Mouse (Mus musculus) embryonic facial prominence, embryonic 13.5 days (tissue): ENCODE results near the gene Rmdn2. TPM values are rescaled to one million over a fixed set of nuclear protein-coding genes. Genes with fewer than 3 reads are reported as not detected.

Experiments
- ATAC-seq: fragments of 200-750 bp; cut with Nextera tagmentation; 2 replicates; pipeline ENCODE4 v1.8.0; 2017; ENCODE audit warnings: low read depth; ENCODE audit not compliant: insufficient number of reproducible peaks, insufficient read depth, low FRiP score, low TSS enrichment
- H3K27ac ChIP-seq: fragments of 300-500 bp; sonication (generic); 2 replicates; pipeline ENCODE4 v1.5.1; 2015; ENCODE audit warnings: moderate library complexity, mild to moderate bottlenecking, inconsistent platforms
- H3K27me3 ChIP-seq: fragments of 300-500 bp; sonication (generic); 2 replicates; pipeline ENCODE4 v1.6.1; 2015; ENCODE audit warnings: mild to moderate bottlenecking, inconsistent platforms
- H3K36me3 ChIP-seq: fragments of 300-500 bp; sonication (generic); 2 replicates; pipeline ENCODE4 v1.6.1; 2015; ENCODE audit warnings: mild to moderate bottlenecking, inconsistent platforms
- H3K4me1 ChIP-seq: fragments of 300-500 bp; sonication (generic); 2 replicates; pipeline ENCODE4 v1.6.1; 2015; ENCODE audit warnings: inconsistent platforms
- H3K4me2 ChIP-seq: fragments of 300-500 bp; sonication (generic); 2 replicates; pipeline ENCODE4 v1.6.1; 2015; ENCODE audit warnings: moderate library complexity, mild to moderate bottlenecking, inconsistent platforms
- H3K4me3 ChIP-seq: fragments of 300-500 bp; sonication (generic); 2 replicates; pipeline ENCODE4 v1.5.1; 2015; ENCODE audit warnings: mild to moderate bottlenecking, inconsistent platforms
- H3K9ac ChIP-seq: fragments of 300-500 bp; sonication (generic); 2 replicates; pipeline ENCODE4 v1.6.1; 2015; ENCODE audit warnings: mild to moderate bottlenecking, inconsistent platforms
- H3K9me3 ChIP-seq: fragments of 300-500 bp; sonication (generic); 2 replicates; pipeline ENCODE4 v1.6.1; 2016; ENCODE audit warnings: inconsistent platforms
- WGBS: fragments of 180-500 bp; shearing (Covaris S2); methylation state at CpG from one replicate; pipeline ENCODE4 v1.1.7; 2015; ENCODE audit warnings: mixed read lengths; 5-methylcytosine and 5-hydroxymethylcytosine counted together
- polyA plus RNA-seq: library from polyadenylated mRNA; unstranded; fragments of >200 nt; fragmentation: Nextera tagmentation; extraction: Ambion mirVana; gene quantifications from 2 replicates; pipeline ENCODE4 v1.2.1, GENCODE M21; 2015

Rmdn2 gene
- polyA plus RNA-seq, 1 experiment from 2014 or later, result 10.6 TPM

- H3K4me3 ChIP-seq, result no peak overlapping the region
- H3K27ac ChIP-seq, result no peak overlapping the region
- H3K4me2 ChIP-seq, result no peak overlapping the region
- no peaks in the 10 kb centered on the region for H3K36me3 ChIP-seq
- no peak overlapping the region for H3K9ac ChIP-seq
- no peaks in the 10 kb centered on the region for H3K27me3 ChIP-seq
- 81% methylated on average over 9 of the region's 9 CpGs for WGBS
- H3K4me1 ChIP-seq, result no peaks in the 10 kb centered on the region
- no peak for ATAC-seq
- no peaks in the 10 kb centered on the region for H3K9me3 ChIP-seq
Measured at GRCm38 (mm10) chr17:79661848-79662247, 50.2 kb downstream of the Rmdn2 start.

GRCm38 (mm10) chr17:79663393-79664105, 51.9 kb downstream of the Rmdn2 start:
- no peak for ATAC-seq
- H3K27me3 ChIP-seq, result no peaks in the 10 kb centered on the region
- H3K4me2 ChIP-seq, result no peak overlapping the region
- no peak overlapping the region for H3K27ac ChIP-seq
- no peaks in the 10 kb centered on the region for H3K9me3 ChIP-seq
- no peaks in the 10 kb centered on the region for H3K4me1 ChIP-seq
- no peak overlapping the region for H3K9ac ChIP-seq
- H3K4me3 ChIP-seq, result no peak overlapping the region
- no peaks in the 10 kb centered on the region for H3K36me3 ChIP-seq
- 13% methylated on average over 3 of the region's 3 CpGs for WGBS

GRCm38 (mm10) chr17:79664106-79664417, 52.4 kb downstream of the Rmdn2 start:
- H3K4me3 ChIP-seq, result no peak overlapping the region
- no peak overlapping the region for H3K4me2 ChIP-seq
- no peaks in the 10 kb centered on the region for H3K4me1 ChIP-seq
- no peak overlapping the region for H3K27ac ChIP-seq
- no peak overlapping the region for H3K9ac ChIP-seq
- H3K36me3 ChIP-seq, result no peaks in the 10 kb centered on the region
- no peak for ATAC-seq
- H3K27me3 ChIP-seq, result no peaks in the 10 kb centered on the region
- no peaks in the 10 kb centered on the region for H3K9me3 ChIP-seq
- WGBS, result 86% methylated on average over 2 of the region's 2 CpGs

GRCm38 (mm10) chr17:79670837-79671236, 59.2 kb downstream of the Rmdn2 start:
- no peak for ATAC-seq
- Histone ChIP-seq H3K4me2 (no peak overlapping the region), H3K27ac (no peak overlapping the region), H3K9me3 (no peaks in the 10 kb centered on the region), H3K4me1 (no peaks in the 10 kb centered on the region), H3K4me3 (no peak overlapping the region), H3K36me3 (no peaks in the 10 kb centered on the region), H3K9ac (no peak overlapping the region), H3K27me3 (no peaks in the 10 kb centered on the region)
- WGBS, result 49% methylated on average over 2 of the region's 2 CpGs

GRCm38 (mm10) chr17:79695106-79695505, 83.4 kb downstream of the Rmdn2 start:
- ATAC-seq, result no peak
- Histone ChIP-seq H3K36me3 (no peaks in the 10 kb centered on the region), H3K9ac (no peak overlapping the region), H3K9me3 (no peaks in the 10 kb centered on the region), H3K27ac (no peak overlapping the region), H3K4me3 (no peak overlapping the region), H3K4me1 (no peaks in the 10 kb centered on the region), H3K27me3 (no peaks in the 10 kb centered on the region), H3K4me2 (no peak overlapping the region)
- WGBS, result 81% methylated on average over 4 of the region's 4 CpGs

- 88% methylated on average over 6 of the region's 6 CpGs for WGBS
- Histone ChIP-seq H3K4me3 (no peak overlapping the region), H3K4me2 (no peak overlapping the region), H3K27me3 (no peaks in the 10 kb centered on the region), H3K9me3 (no peaks in the 10 kb centered on the region), H3K36me3 (no peaks in the 10 kb centered on the region), H3K27ac (no peak overlapping the region), H3K9ac (no peak overlapping the region), H3K4me1 (0 out of 2 replicates have a peak, but pooled peaks cover under 1% of the 10 kb centered on the region)
- ATAC-seq, result no peak
Measured at GRCm38 (mm10) chr17:79695541-79695940, 83.9 kb downstream of the Rmdn2 start.

GRCm38 (mm10) chr17:79699197-79699596, 87.5 kb downstream of the Rmdn2 start:
- no peak for ATAC-seq
- 44% methylated on average over 1 of the region's 1 CpGs for WGBS
- Histone ChIP-seq H3K9me3 (no peaks in the 10 kb centered on the region), H3K36me3 (no peaks in the 10 kb centered on the region), H3K27ac (no peak overlapping the region), H3K27me3 (no peaks in the 10 kb centered on the region), H3K4me3 (no peak overlapping the region), H3K9ac (no peak overlapping the region), H3K4me1 (peaks cover 5% of the 10 kb centered on the region; the same call in 1 of the 2 replicates), H3K4me2 (no peak overlapping the region)

- WGBS, result 79% methylated on average over 5 of the region's 5 CpGs
- ATAC-seq, result no peak
- Histone ChIP-seq H3K4me1 (peaks cover 5% of the 10 kb centered on the region; the same call in 1 of the 2 replicates), H3K4me2 (no peak overlapping the region), H3K27me3 (peaks cover 6% of the 10 kb centered on the region; the same call in 1 of the 2 replicates), H3K9me3 (no peaks in the 10 kb centered on the region), H3K27ac (no peak overlapping the region), H3K4me3 (no peak overlapping the region), H3K36me3 (no peaks in the 10 kb centered on the region), H3K9ac (no peak overlapping the region)
Measured at GRCm38 (mm10) chr17:79700871-79701270, 89.2 kb downstream of the Rmdn2 start.

- no peaks in the 10 kb centered on the region for H3K36me3 ChIP-seq
- H3K9me3 ChIP-seq, result no peaks in the 10 kb centered on the region
- no peak overlapping the region for H3K9ac ChIP-seq
- H3K4me3 ChIP-seq, result no peak overlapping the region
- ATAC-seq, result no peak
- no peak overlapping the region for H3K4me2 ChIP-seq
- no peak overlapping the region for H3K27ac ChIP-seq
- 73% methylated on average over 9 of the region's 9 CpGs for WGBS
- H3K27me3 ChIP-seq, result peaks cover 24% of the 10 kb centered on the region
- peaks cover 9% of the 10 kb centered on the region; the same call in 1 of the 2 replicates for H3K4me1 ChIP-seq
Measured at GRCm38 (mm10) chr17:79705671-79706455, 94.2 kb downstream of the Rmdn2 start.

- Histone ChIP-seq H3K4me2 (no peak overlapping the region), H3K9me3 (no peaks in the 10 kb centered on the region), H3K4me1 (peaks cover 17% of the 10 kb centered on the region), H3K9ac (no peak overlapping the region), H3K27ac (no peak overlapping the region), H3K4me3 (no peak overlapping the region), H3K36me3 (no peaks in the 10 kb centered on the region), H3K27me3 (peaks cover 45% of the 10 kb centered on the region)
- ATAC-seq, result no peak
- WGBS, result 10% methylated on average over 7 of the region's 7 CpGs
Measured at GRCm38 (mm10) chr17:79708168-79708567, 96.5 kb downstream of the Rmdn2 start.

- Histone ChIP-seq H3K9ac (no peak overlapping the region), H3K4me1 (peaks cover 32% of the 10 kb centered on the region), H3K9me3 (no peaks in the 10 kb centered on the region), H3K36me3 (no peaks in the 10 kb centered on the region), H3K4me2 (no peak overlapping the region), H3K27me3 (peaks cover 61% of the 10 kb centered on the region), H3K27ac (no peak overlapping the region), H3K4me3 (no peak overlapping the region)
- ATAC-seq, result no peak
- WGBS, result 57% methylated on average over 1 of the region's 1 CpGs
Measured at GRCm38 (mm10) chr17:79709718-79710117, 98.1 kb downstream of the Rmdn2 start.

GRCm38 (mm10) chr17:79710246-79710842, 98.7 kb downstream of the Rmdn2 start:
- H3K27me3 ChIP-seq, result peaks cover 64% of the 10 kb centered on the region
- no peak overlapping the region for H3K9ac ChIP-seq

More at GRCm38 (mm10) chr17:79710246-79710842, 98.7 kb downstream of the Rmdn2 start:
- 15% methylated on average over 15 of the region's 15 CpGs for WGBS
- H3K27ac ChIP-seq, result no peak overlapping the region
- no peaks in the 10 kb centered on the region for H3K36me3 ChIP-seq
- peaks cover 39% of the 10 kb centered on the region for H3K4me1 ChIP-seq
- no peak overlapping the region for H3K4me3 ChIP-seq
- no peak for ATAC-seq
- H3K4me2 ChIP-seq, result no peak overlapping the region
- no peaks in the 10 kb centered on the region for H3K9me3 ChIP-seq
